Mouse (Mus musculus): ENCODE results near the gene Mvb12a.
A peak's percentile ranks its signal among the peaks of the same experiment; 100 is the strongest.

Gene Mvb12a

GRCm38 (mm10) chr8:71566501-71566900 is 23.8 kb downstream of the Mvb12a start, which contains the start of gene Nxnl1:
TSS of gene Nxnl1 (minus strand) at chr8:71566601.
- no peak for DNase-seq (ENCODE audit: low read depth)

DNA sequence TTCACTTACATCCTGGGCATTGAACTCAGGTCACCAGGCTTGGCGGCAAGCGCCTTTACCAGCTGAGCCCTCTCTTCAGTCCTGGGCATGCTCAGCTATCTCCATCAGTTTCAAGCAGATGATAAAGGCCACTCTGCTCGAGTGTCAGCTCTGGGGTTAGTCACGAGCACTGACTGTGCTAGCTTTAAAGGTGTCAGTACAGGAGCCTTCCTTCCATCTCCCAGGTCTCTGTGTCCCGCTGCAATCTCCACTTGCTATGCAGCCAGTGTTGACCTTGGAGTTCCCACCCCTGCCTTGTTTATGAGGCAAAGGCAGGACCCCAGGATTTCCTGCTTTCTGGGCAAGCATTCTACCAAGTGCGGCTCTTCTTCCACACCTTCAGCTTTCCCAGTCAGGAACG is 24.9 kb downstream of the Mvb12a start:
- DNase-seq (ENCODE audit: low read depth), result no peak

GRCm38 (mm10) chr8:71568387-71568937 is 25.7 kb downstream of the Mvb12a start, which contains the start of gene Slc27a1:
TSS of gene Slc27a1 (plus strand) at chr8:71568882.
- DNase-seq (ENCODE audit: low read depth), result no peak

GRCm38 (mm10) chr8:71568941-71569340 is 26.2 kb downstream of the Mvb12a start:
- DNase-seq (ENCODE audit: low read depth), result no peak

- DNase-seq (ENCODE audit: low read depth), result no peak
Observed at GRCm38 (mm10) chr8:71569366-71570290, 26.9 kb downstream of the Mvb12a start.

- peak; percentile 91 for DNase-seq (ENCODE audit: low read depth)
Observed at GRCm38 (mm10) chr8:71570291-71570954, 27.7 kb downstream of the Mvb12a start.

DNA sequence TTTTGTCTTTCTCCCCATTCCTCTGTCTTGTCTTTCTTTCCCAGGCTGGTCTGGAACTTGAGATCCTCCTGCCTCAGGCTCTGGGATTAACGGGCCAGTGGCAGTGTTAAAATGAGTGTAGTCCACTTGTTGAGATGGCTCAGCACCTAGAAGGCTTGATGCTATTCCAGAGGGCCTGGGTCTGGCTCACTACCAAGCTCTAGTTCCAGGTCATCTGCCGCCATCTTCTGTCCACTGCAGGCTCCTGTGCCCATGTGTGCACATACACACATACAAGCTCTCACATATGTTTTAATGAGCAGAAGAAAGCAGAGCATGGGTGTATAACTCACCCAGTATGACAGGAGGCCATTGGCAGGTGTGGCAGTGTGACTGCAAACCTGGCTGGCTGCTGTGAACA is 29.4 kb downstream of the Mvb12a start:
- no peak for DNase-seq (ENCODE audit: low read depth)

DNA sequence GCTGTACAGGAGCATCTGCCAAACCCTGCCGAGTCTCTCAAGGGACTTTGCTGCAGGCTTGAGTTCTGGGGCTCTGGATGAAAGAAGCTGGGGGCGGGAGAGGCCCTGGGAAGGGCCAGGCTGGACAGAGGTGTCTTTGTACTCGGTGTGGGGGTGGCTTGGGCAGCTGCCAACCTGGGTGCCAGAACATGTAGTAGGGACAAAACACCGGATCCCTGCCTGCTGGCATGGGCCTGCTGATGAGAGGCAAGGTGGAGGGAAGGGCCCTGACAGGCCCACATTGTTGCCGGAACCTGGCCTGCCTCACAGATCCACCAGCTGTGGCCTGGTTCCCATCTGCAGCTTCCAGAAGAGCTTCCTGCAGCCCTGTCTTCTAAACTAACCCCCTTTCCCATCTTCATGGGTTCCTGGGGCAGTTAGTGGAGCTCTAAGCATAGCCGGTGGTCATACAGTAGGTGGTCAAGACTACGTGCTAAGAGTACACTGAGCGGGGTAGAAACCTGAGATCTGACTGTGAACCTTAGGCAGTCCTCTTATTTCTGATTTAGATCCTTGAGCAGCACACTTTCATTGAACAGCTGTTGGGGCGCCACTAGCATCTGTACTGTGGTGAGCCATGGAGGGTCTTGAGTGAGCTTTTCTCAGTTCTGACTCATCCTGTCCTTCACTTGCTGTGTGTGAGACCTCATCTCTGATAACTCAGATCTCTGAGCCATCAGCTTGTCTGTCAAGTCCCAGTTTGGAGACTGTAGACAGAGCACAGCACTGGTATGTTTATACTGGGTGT is 30.3 kb downstream of the Mvb12a start:
- DNase-seq (ENCODE audit: low read depth), result peak; percentile 31

DNA sequence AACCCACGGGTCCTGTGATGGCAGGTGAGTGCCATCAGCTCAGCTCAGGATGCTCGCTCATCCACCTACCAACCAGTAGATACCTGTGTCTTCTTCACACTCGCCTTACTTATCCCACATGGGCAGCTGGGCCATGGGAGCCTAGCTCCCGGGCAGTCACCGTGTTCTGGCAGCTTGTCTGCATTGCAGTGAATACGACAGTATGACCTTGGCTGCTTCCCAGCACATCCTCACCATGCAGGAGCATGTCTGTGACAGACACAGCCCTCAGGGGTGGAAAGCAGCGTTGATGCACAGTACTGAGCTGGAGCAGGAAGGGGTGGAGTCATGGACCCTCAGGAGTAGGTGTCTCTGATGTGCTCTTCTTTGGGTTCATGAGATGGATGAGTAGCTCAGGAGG is 31.7 kb downstream of the Mvb12a start:
- no peak for DNase-seq (ENCODE audit: low read depth)

DNA sequence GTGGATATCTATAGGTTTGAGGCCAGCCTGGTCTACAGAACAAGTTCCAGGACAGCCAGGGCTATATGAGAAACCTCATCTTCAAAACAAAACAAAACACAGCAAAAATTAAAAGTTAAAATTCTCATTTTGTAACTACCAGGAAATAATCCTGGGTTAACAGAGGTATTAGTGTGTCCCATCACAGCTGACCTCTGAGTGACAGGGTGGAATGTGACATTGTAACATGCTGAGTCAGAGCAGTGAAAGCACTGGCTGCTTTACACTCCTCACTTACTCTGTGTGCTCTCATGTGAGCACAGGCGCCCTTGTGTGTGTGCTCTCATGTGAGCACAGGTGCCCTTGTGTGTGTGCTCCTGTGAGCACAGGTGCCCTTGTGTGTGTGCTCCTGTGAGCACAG is 32.3 kb downstream of the Mvb12a start:
- DNase-seq (ENCODE audit: low read depth), result no peak

- peak; percentile 65 for DNase-seq (ENCODE audit: low read depth)
Observed at GRCm38 (mm10) chr8:71577856-71578387, 35.2 kb downstream of the Mvb12a start.

- DNase-seq (ENCODE audit: low read depth), result peak; percentile 81
Observed at GRCm38 (mm10) chr8:71579009-71579408, 36.3 kb downstream of the Mvb12a start.

GRCm38 (mm10) chr8:71579476-71579875 is 36.8 kb downstream of the Mvb12a start:
- no peak for DNase-seq (ENCODE audit: low read depth)

- DNase-seq (ENCODE audit: low read depth), result peak; percentile 79
Observed at GRCm38 (mm10) chr8:71580201-71580600, 37.5 kb downstream of the Mvb12a start.

DNA sequence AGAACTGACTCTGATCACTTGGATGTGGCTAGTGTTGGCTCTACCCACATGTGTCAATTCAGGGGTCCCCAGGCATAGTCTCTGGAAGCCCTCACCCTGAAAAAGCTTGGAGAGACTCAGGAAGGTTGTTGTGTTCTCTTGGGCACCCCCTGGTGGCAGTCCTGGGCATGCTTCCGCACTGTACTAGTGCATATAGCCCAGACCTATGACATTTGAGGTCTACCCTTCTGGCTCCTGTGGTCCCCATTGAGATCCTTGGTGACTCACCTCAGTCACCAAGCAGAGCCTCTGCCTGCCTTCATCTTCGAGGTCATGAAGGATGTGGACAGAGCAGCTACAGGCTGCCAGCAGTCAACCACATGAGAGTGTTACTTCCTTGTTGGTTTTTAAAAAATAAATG is 44.2 kb downstream of the Mvb12a start:
- DNase-seq (ENCODE audit: low read depth), result peak; percentile 79

GRCm38 (mm10) chr8:71588762-71589161 is 46.0 kb downstream of the Mvb12a start:
- DNase-seq (ENCODE audit: low read depth), result no peak

DNA sequence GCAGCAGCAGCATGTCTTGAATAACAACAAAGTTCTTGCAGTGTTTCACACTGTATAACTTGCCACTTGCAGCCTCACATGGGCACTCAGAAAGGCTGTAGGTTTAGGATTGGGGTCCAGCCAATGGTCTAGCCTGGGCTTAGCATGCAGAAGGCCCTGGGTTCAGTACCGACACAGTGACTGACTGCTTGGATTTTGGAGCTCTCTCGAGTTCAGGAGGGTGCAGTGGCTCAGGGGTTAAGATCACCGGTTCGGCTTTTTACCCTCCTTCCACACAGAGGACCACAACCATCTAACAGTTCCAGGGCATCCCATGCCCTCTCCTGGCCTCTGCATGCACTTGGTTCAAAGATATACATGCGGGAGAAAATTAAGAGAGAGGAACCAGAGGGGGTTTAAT is 48.3 kb downstream of the Mvb12a start:
- DNase-seq (ENCODE audit: low read depth), result no peak

DNA sequence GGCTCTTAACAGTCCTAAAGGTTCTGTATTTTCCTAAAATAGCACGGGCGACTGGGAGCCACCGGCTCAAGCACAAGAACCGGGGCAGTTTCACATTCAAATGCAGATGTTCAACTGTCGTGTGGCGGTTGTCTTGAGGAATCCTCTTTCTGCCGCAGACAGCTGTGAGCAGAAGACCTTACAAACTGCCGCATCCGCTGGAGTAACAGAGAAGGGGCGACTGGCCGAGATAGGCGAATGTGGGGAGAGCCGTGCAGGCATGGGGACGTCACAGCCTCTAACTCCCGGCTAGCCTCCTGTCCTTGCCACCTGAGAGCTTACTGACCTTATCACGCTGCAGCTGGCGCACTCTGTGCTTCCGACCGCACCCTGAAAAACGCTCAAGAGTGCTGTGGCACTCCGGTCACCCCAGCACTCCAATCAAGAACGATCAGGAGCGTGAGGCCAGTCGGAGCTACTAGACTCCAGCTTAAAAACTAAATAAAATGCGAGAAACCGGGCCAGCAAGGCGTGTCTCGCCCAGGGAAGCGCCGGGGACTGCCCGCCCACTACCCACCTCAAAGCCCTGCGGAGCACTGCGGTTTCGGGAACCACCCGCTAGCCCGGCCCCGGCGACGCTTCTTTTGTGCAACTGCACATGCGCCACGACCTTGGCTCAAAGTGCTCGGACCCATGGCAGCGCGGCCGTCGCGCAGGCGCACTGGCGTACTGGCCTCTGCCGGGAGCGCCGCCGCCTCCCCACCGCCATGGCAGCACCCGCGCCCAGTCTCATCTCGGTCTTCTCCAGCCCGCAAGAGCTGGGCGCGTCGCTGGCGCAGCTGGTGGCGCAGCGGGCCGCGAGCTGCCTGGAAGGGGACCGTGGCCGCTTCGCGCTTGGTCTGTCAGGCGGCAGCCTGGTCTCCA is 49.0 kb downstream of the Mvb12a start, which contains the start of gene Pgls:
Gene Pgls, plus strand, starts transcription at position 706 of the 903 bp plus-strand sequence.
- DNase-seq (ENCODE audit: low read depth), result peak; percentile 95

DNA sequence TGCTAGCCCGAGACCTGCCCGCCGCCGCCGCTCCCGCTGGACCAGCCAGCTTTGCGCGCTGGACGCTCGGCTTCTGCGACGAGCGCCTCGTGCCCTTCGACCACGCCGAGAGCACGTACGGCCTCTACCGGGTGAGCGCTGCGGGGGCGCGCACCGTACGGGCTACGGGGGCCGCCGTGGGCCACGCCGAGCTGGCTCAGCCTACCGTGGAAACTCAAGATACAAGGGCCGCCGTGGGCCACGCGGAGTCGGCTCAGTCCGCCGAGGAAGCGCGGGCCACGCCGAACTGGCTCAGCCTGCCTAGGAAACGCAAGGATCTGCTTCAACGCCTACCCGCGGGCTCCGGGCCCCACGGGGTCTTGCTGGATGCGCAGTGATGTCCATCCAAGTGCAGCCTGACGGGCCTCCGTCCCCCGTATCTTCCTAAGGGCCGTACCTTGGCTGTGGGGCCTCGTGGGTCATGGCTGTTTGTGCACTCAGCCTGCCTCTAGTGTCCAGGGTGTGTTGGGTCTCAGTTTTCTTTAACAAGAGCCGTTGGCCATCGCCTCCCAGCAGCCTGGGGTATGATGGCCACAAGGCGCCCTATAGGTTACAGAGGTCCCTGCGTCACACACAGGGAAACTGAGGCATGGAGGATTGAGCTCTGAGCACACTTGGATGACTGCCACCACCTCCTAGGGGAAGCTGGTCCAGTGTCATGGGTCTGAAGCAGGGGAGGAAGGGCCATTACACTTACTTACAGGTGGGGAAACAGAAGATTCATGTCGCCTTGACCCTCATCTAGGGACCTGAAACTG is 49.9 kb downstream of the Mvb12a start:
- peak; percentile 75 for DNase-seq (ENCODE audit: low read depth)
